Mouse (Mus musculus): ENCODE measurements around the gene Cldn18.

DNA sequence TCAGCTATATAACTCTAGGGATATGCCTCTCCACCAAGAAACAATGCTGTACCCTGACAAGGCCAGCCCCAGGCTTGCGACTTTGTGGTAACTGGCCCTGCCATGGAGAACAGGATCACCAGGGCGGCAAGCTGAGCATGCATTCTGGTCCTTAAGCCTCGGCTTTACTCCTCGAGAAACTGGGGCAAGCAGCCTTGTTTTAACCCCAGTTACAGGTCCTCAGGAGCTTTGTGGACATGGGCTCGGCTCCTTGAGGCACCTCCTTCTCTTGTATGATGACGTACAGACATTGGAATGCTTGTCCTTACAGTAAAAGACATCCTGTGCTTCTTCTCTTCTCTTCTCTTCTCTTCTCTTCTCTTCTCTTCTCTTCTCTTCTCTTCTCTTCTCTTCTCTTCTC, 13.4 kb downstream of the Cldn18 start:
- TF ChIP-seq CTCF (IDR thresholded peaks at IDR 0.05; ENCODE audit: low read depth) (no peak), EP300 (IDR thresholded peaks at IDR 0.05; ENCODE audit: low read depth) (no peak)
